Mouse (Mus musculus) lung, embryonic 16.5 days (tissue): Measurements from ENCODE around the gene Helz. TPM values are rescaled to one million over a fixed set of nuclear protein-coding genes. Genes with fewer than 3 reads are reported as not detected.

Experiments
- ATAC-seq: fragments of 200-750 bp; cut with Nextera tagmentation; 2 replicates; pipeline ENCODE4 v1.8.0; 2017; ENCODE audit warnings: low read depth, mild to moderate bottlenecking, moderate library complexity
- H3K27ac ChIP-seq: fragments of 300-500 bp; sonication (generic); 2 replicates; pipeline ENCODE4 v1.5.1; 2014; ENCODE audit warnings: mild to moderate bottlenecking, control low read depth, low read length
- H3K27me3 ChIP-seq: fragments of 300-500 bp; sonication (generic); 2 replicates; pipeline ENCODE4 v1.6.1; 2014; ENCODE audit warnings: low read depth, low read length, mixed read lengths; ENCODE audit not compliant: control insufficient read depth, insufficient read depth
- H3K36me3 ChIP-seq: fragments of 300-500 bp; sonication (generic); 2 replicates; pipeline ENCODE4 v1.6.1; 2014; ENCODE audit warnings: low read length; ENCODE audit not compliant: control insufficient read depth, insufficient read depth
- H3K4me1 ChIP-seq: fragments of 300-500 bp; sonication (generic); replicated peaks from 2 replicates; pipeline ENCODE4 v1.6.1; 2014; ENCODE audit warnings: low read length, mixed read lengths; ENCODE audit not compliant: control insufficient read depth, insufficient read depth
- H3K4me2 ChIP-seq: fragments of 300-500 bp; sonication (generic); 2 replicates; pipeline ENCODE4 v1.6.1; 2014; ENCODE audit warnings: low read depth, low read length, control low read depth
- H3K4me3 ChIP-seq: fragments of 300-500 bp; sonication (generic); 2 replicates; pipeline ENCODE4 v1.5.1; 2014; ENCODE audit warnings: mild to moderate bottlenecking, low read length, control low read depth
- H3K9ac ChIP-seq: fragments of 300-500 bp; sonication (generic); 2 replicates; pipeline ENCODE4 v1.6.1; 2014; ENCODE audit warnings: low read length, control low read depth
- H3K9me3 ChIP-seq: fragments of 300-500 bp; sonication (generic); 2 replicates; pipeline ENCODE4 v1.6.1; 2016; ENCODE audit warnings: low read length; ENCODE audit not compliant: control insufficient read depth
- WGBS: fragments of 180-500 bp; shearing (Covaris S2); extraction: QIAGEN DNeasy Blood & Tissue Kit; methylation state at CpG from one replicate; pipeline ENCODE4 v1.1.7; 2014; 5-methylcytosine and 5-hydroxymethylcytosine counted together
- microRNA-seq: library from miRNA; unstranded; fragments of <30 nt; microRNA quantifications from one replicate; pipeline ENCODE4, GENCODE M21; 2016
- polyA plus RNA-seq: library from polyadenylated mRNA; unstranded; fragments of >200 nt; fragmentation: Nextera tagmentation; extraction: Ambion mirVana; gene quantifications from 2 replicates; pipeline ENCODE4 v1.2.1, GENCODE M21; 2015

The Helz gene
- polyA plus RNA-seq, 1 experiment from 2014 or later: 21.3 TPM

GRCm38 (mm10) chr11:107731498-107731897 lies 183.8 kb downstream of the Helz start:
- Histone ChIP-seq H3K36me3 (no peaks in the 10 kb centered on the region), H3K9ac (no peak overlapping the region), H3K9me3 (no peaks in the 10 kb centered on the region), H3K4me1 (no peaks in the 10 kb centered on the region), H3K27ac (no peak overlapping the region), H3K4me3 (no peak overlapping the region), H3K4me2 (no peak overlapping the region), H3K27me3 (no peaks in the 10 kb centered on the region)
- 63% methylated on average over 5 of the region's 5 CpGs for WGBS
- ATAC-seq: no peak

- Histone ChIP-seq H3K4me1 (no peaks in the 10 kb centered on the region), H3K4me3 (no peak overlapping the region), H3K36me3 (no peaks in the 10 kb centered on the region), H3K27ac (no peak overlapping the region), H3K4me2 (no peak overlapping the region), H3K9ac (no peak overlapping the region), H3K27me3 (no peaks in the 10 kb centered on the region), H3K9me3 (no peaks in the 10 kb centered on the region)
- 0 out of 2 replicates have a peak, but pooled peaks have one; percentile 12 for ATAC-seq
- WGBS: 63% methylated on average over 7 of the region's 7 CpGs
Measured at GRCm38 (mm10) chr11:107734133-107734532, 186.4 kb downstream of the Helz start.

- Histone ChIP-seq H3K36me3 (no peaks in the 10 kb centered on the region), H3K4me1 (no peaks in the 10 kb centered on the region), H3K4me3 (no peak overlapping the region), H3K9me3 (no peaks in the 10 kb centered on the region), H3K4me2 (no peak overlapping the region), H3K27ac (no peak overlapping the region), H3K27me3 (no peaks in the 10 kb centered on the region), H3K9ac (no peak overlapping the region)
- 81% methylated on average over 6 of the region's 6 CpGs for WGBS
- no peak for ATAC-seq
Measured at GRCm38 (mm10) chr11:107737886-107738285, 190.2 kb downstream of the Helz start.

- Histone ChIP-seq H3K9me3 (no peaks in the 10 kb centered on the region), H3K36me3 (no peaks in the 10 kb centered on the region), H3K4me3 (no peak overlapping the region), H3K9ac (no peak overlapping the region), H3K4me1 (no peaks in the 10 kb centered on the region), H3K27ac (no peak overlapping the region), H3K4me2 (no peak overlapping the region), H3K27me3 (no peaks in the 10 kb centered on the region)
- 70% methylated on average over 20 of the region's 20 CpGs for WGBS
- ATAC-seq: no peak
Measured at GRCm38 (mm10) chr11:107738418-107739099, 190.8 kb downstream of the Helz start.

- WGBS: 39% methylated on average over 3 of the region's 3 CpGs
- Histone ChIP-seq H3K36me3 (no peaks in the 10 kb centered on the region), H3K4me2 (no peak overlapping the region), H3K27me3 (no peaks in the 10 kb centered on the region), H3K4me1 (no peaks in the 10 kb centered on the region), H3K27ac (no peak overlapping the region), H3K9me3 (no peaks in the 10 kb centered on the region), H3K4me3 (no peak overlapping the region), H3K9ac (no peak overlapping the region)
- ATAC-seq: no peak
Measured at GRCm38 (mm10) chr11:107743100-107743499, 195.4 kb downstream of the Helz start.

Small RNA genes within 50 kb of the gene (microRNA-seq; reads per million reads assigned to microRNA genes)
- gene Mir6932: not detected

Other genes with a start within 250 kb of the Helz start
- gene Pitpnc1, start 77.2 kb upstream of the Helz start, polyA plus RNA-seq: 16.2 and 16.8 TPM in 2 replicates
- 152 and 157 TPM in 2 replicates for gene Psmd12, start 68.4 kb upstream of the Helz start, polyA plus RNA-seq
- gene Cacng1, start 168.6 kb downstream of the Helz start, polyA plus RNA-seq: 1.0 and 2.5 TPM in 2 replicates
- 1.1 and 1.4 TPM in 2 replicates for gene Cacng4, start 246.6 kb downstream of the Helz start, polyA plus RNA-seq